Mouse (Mus musculus): ENCODE data around the gene Il34. TPM values are rescaled to one million over a fixed set of nuclear protein-coding genes. Genes with fewer than 3 reads are reported as not detected.

Il34 gene
- polyA plus RNA-seq, 1 experiment from 2014 or later: 2.5 TPM

DNA sequence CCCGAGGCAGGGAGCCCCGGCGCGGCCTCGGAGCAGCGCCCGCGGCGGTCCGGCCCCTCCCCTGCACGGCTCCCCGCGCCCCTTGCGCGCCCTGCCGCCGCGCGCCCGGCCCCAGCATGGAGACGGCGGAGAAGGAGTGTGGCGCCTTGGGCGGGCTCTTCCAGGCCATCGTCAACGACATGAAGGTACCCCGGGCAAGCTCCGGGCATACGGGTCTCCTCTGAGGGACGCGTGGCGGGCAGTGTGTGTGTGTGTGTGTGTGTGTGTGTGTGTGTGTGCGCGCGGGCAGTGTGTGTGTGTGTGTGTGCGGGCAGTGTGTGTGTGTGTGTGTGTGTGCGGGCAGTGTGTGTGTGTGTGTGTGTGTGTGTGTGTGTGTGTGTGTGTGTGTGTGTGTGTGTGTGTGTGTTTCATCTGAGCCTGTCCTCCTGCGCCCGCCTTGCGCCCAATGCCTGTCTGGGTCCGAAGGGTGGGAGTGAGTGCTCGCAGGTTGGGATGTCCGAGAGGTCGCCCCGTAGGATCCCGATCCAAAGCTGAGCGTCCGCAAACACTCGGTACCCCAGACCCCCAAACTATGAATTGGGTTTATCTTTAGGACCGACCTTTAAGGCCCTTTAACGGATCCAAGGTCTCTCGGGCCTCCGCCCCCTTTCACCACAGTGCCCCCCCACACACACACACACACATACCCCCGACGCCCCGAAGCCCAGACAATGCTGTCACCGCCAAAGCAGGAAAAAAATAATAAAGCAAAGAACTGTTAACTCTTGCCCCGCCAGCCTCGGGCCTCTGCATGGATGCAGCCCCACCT, 83.9 kb downstream of the Il34 start:
- Histone ChIP-seq H3K4me2 (replicated peaks) (peak overlapping the region; percentile 91), H3K27me3 (no peaks in the 10 kb centered on the region), H3K36me3 (peaks cover 3% of the 10 kb centered on the region; the same call in 1 of the 2 replicates), H3K9me3 (no peaks in the 10 kb centered on the region), H3K4me1 (peaks cover 71% of the 10 kb centered on the region), H3K4me3 (peak overlapping the region; percentile 83), H3K27ac (replicated peaks) (peak overlapping the region; percentile 90), H3K9ac (replicated peaks) (peak overlapping the region; percentile 93)
- WGBS: 1% methylated on average over 49 of the region's 59 CpGs
- peak; percentile 65 for ATAC-seq (replicated peaks)

DNA sequence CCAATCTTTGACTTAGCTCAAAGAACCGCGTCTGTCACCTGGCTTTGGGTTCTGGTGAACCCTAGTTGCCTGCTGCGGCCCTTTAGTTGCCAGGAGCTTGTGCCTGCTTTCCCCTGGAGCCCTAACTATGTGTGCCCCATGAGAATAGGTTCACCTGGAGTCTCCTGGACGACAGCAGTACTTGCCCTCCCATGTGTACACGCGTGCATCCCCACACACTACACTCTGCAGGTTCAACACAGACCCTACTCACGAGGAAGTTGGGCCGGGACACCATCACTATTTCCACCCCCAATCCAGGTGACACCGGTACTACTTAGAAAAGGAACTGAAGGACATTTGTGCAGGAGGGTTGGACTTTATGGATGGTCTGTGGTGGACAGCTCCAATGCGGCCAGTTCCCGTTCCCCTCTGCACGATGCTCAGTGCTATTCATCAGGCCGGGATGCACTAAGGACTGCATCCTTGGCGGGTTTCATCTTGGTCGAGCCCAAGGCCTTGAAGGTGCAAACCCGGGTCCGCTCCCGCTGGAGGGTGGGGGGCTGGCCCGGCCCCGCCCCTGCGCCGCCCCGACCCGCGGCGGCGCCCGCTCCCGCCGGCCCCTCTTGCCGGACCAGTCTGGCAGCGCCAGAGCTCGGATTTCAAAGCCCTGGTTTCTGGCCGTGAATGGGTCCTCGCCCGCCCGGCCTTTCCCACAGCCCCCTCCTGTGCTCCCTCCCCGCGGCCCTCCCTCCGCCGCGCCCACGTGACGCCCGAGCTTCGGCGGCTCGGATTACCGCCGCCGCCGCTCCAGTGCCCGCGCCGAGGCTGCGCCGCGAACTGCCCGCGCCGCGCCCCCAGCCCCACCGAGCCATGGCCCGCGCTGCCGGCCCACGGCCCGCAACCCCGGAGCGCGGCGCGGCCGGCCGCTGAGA, 84.8 kb downstream of the Il34 start, which contains the start of gene Mtss1l:
TSS of gene Mtss1l (plus strand) at position 792 of the 914 bp plus-strand sequence.
- WGBS: 3% methylated on average over 66 of the region's 75 CpGs
- H3K27me3 ChIP-seq: no peaks in the 10 kb centered on the region

GRCm38 (mm10) chr8:110719898-110720653, 85.6 kb downstream of the Il34 start:
- peak overlapping the region; percentile 93; the same call in 1 of the 2 replicates for H3K9ac ChIP-seq (replicated peaks)
- H3K4me3 ChIP-seq: peak overlapping the region; percentile 83
- H3K4me1 ChIP-seq: peaks cover 76% of the 10 kb centered on the region
- no peaks in the 10 kb centered on the region for H3K36me3 ChIP-seq
- peak overlapping the region; percentile 91 for H3K4me2 ChIP-seq (replicated peaks)
- H3K27ac ChIP-seq (replicated peaks): peak overlapping the region; percentile 90
- WGBS: 53% methylated on average over 6 of the region's 6 CpGs
- no peak for ATAC-seq (replicated peaks)
- no peaks in the 10 kb centered on the region for H3K9me3 ChIP-seq
- no peaks in the 10 kb centered on the region for H3K27me3 ChIP-seq

More for the DNA sequence above, 84.8 kb downstream of the Il34 start, which contains the start of gene Mtss1l:
- Histone ChIP-seq H3K9me3 (no peaks in the 10 kb centered on the region), H3K4me1 (peaks cover 73% of the 10 kb centered on the region), H3K27ac (replicated peaks) (peak within 1 kb of the TSS; percentile 90), H3K9ac (replicated peaks) (peak within 1 kb of the TSS; percentile 93), H3K4me2 (replicated peaks) (peak within 1 kb of the TSS; percentile 91), H3K4me3 (peak within 1 kb of the TSS; percentile 83), H3K36me3 (no peaks in the 10 kb centered on the region)
- ATAC-seq (replicated peaks): peak; percentile 70

GRCm38 (mm10) chr8:110718969-110719670, 86.6 kb downstream of the Il34 start:
- Histone ChIP-seq H3K9ac (replicated peaks) (peak overlapping the region; percentile 4; the same call in 1 of the 2 replicates), H3K27ac (replicated peaks) (peak overlapping the region; percentile 90), H3K36me3 (peaks cover 1% of the 10 kb centered on the region; the same call in 1 of the 2 replicates), H3K4me2 (replicated peaks) (no peak overlapping the region), H3K4me3 (no peak overlapping the region), H3K27me3 (no peaks in the 10 kb centered on the region), H3K4me1 (peaks cover 75% of the 10 kb centered on the region), H3K9me3 (no peaks in the 10 kb centered on the region)
- ATAC-seq (replicated peaks): no peak
- 49% methylated on average over 12 of the region's 12 CpGs for WGBS

DNA sequence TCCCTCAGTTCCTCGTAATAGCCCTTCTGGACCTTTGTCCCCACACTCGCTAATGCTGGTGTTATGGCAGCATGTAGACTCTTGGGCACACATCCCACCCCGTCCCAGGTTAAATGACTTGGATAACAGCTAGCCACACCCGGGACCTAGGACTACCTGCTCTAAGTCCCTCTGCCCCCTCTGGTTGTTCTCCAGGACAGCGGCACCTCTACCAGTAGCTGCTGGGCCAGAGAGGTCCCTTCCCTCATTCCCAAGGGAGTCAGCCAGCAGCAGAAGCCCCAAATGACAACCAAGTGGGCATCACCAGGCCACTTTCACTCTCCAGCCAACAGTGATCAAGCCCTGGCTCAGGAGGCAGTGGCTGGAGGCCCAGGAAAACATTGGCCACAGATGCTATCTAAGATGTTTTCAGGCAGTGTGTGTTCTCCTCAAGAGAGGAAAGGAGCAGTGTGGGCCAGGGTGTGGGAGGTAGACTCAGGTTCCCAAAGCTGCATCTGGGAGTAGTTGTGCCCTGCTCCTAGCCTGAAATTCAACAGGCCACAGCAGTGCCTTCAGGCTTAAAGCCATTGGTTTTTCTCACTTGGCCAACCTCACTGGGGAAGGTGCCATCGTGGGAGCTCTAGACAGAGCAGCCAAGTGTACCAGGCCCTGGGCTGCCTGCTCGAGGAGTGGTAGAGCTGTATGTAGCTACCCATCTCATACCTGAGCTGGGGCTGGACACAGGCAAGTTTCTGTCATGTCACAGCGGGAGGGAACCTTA, 87.3 kb downstream of the Il34 start:
- Histone ChIP-seq H3K36me3 (peaks cover 4% of the 10 kb centered on the region; the same call in 1 of the 2 replicates), H3K27me3 (no peaks in the 10 kb centered on the region), H3K9ac (replicated peaks) (no peak overlapping the region), H3K27ac (replicated peaks) (peak overlapping the region; percentile 90; the same call in 1 of the 2 replicates), H3K9me3 (no peaks in the 10 kb centered on the region), H3K4me1 (peaks cover 68% of the 10 kb centered on the region), H3K4me2 (replicated peaks) (no peak overlapping the region), H3K4me3 (no peak overlapping the region)
- ATAC-seq (replicated peaks): no peak
- WGBS: 82% methylated on average over 8 of the region's 8 CpGs

- no peaks in the 10 kb centered on the region for H3K9me3 ChIP-seq
- H3K4me1 ChIP-seq: peaks cover 55% of the 10 kb centered on the region
- no peak overlapping the region for H3K4me3 ChIP-seq
- H3K4me2 ChIP-seq (replicated peaks): no peak overlapping the region
- 80% methylated on average over 7 of the region's 7 CpGs for WGBS
- no peak for ATAC-seq (replicated peaks)
- peaks cover 8% of the 10 kb centered on the region; the same call in 1 of the 2 replicates for H3K36me3 ChIP-seq
- H3K9ac ChIP-seq (replicated peaks): no peak overlapping the region
- no peaks in the 10 kb centered on the region for H3K27me3 ChIP-seq
- H3K27ac ChIP-seq (replicated peaks): no peak overlapping the region
Observed at GRCm38 (mm10) chr8:110717131-110717530, 88.6 kb downstream of the Il34 start.

- Histone ChIP-seq H3K9me3 (no peaks in the 10 kb centered on the region), H3K4me1 (peaks cover 54% of the 10 kb centered on the region), H3K36me3 (peaks cover 16% of the 10 kb centered on the region; the same call in 1 of the 2 replicates), H3K27me3 (no peaks in the 10 kb centered on the region), H3K9ac (replicated peaks) (no peak overlapping the region), H3K4me3 (no peak overlapping the region), H3K4me2 (replicated peaks) (no peak overlapping the region), H3K27ac (replicated peaks) (peak overlapping the region; percentile 84)
- 39% methylated on average over 4 of the region's 4 CpGs for WGBS
- peak; percentile 23; the same call in 1 of the 2 replicates for ATAC-seq (replicated peaks)
Observed at GRCm38 (mm10) chr8:110716075-110716474, 89.6 kb downstream of the Il34 start.

- H3K4me3 ChIP-seq: no peak overlapping the region
- peaks cover 19% of the 10 kb centered on the region; the same call in 1 of the 2 replicates for H3K36me3 ChIP-seq
- H3K27ac ChIP-seq (replicated peaks): peak overlapping the region; percentile 84
- no peaks in the 10 kb centered on the region for H3K27me3 ChIP-seq
- no peak overlapping the region for H3K4me2 ChIP-seq (replicated peaks)
- 66% methylated on average over 15 of the region's 15 CpGs for WGBS
- H3K9ac ChIP-seq (replicated peaks): no peak overlapping the region
- peaks cover 44% of the 10 kb centered on the region for H3K4me1 ChIP-seq
- ATAC-seq (replicated peaks): 0 out of 2 replicates have a peak, but pooled peaks have one; percentile 14
- no peaks in the 10 kb centered on the region for H3K9me3 ChIP-seq
Observed at GRCm38 (mm10) chr8:110714827-110715519, 90.8 kb downstream of the Il34 start.

DNA sequence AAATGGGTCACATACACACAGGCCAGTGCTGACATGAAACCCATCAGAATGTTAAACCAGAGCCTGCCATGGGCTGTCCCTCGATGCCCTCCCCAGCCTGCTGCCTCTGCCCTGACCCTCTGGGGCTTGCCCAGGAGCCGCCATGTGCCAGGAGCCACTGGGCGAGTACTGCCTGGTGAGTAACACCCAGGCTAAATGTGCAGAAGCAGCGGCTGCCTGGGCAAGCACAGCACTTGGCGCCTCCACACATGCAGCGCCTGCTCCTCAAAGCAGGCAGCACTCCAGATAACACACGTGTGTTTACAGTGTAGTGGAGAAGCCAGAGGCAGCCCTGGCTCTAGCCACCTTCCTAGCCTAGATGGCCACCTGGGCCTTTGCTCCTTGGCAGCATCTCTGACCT, 92.7 kb downstream of the Il34 start:
- no peak for ATAC-seq (replicated peaks)
- Histone ChIP-seq H3K27ac (replicated peaks) (0 out of 2 replicates have a peak overlapping the region, but pooled peaks have one; percentile 4), H3K4me1 (peaks cover 26% of the 10 kb centered on the region), H3K9me3 (no peaks in the 10 kb centered on the region), H3K36me3 (peaks cover 19% of the 10 kb centered on the region; the same call in 1 of the 2 replicates), H3K9ac (replicated peaks) (no peak overlapping the region), H3K27me3 (no peaks in the 10 kb centered on the region), H3K4me3 (no peak overlapping the region), H3K4me2 (replicated peaks) (no peak overlapping the region)
- WGBS: 90% methylated on average over 7 of the region's 7 CpGs

Data from forebrain, embryonic 15.5 days (tissue).